Mouse (Mus musculus) ES-CJ7 (cell line): Measurements from ENCODE around the gene Hist1h2bk.

Experiments used
- DNase-seq: peaks from one replicate; pipeline ENCODE4 v3.0.0; 2011; ENCODE audit warnings: low read depth, low spot score

The Hist1h2bk gene

DNA sequence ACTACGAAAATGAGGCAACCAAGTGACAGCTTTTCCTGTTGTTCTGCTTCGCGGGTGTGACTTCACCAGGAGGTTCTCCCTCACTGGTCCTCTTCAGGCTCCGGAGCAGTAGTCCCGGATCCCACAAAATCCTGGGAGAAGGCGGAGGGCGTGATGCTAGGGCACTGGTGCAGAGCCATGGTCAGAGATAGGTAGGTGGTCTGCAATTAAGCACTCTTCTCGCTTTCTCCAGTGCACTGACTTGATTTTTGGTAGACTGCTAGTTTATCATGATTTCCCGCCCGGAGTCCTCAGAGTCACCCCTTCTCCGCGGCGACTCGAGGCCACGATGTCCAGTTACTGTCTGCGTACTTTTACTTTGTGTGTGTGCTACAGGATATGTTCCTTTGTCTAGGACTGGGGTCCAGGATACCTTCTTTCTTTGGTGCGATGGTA lies 21.2 kb upstream of the Hist1h2bk start:
- no peak for DNase-seq

DNA sequence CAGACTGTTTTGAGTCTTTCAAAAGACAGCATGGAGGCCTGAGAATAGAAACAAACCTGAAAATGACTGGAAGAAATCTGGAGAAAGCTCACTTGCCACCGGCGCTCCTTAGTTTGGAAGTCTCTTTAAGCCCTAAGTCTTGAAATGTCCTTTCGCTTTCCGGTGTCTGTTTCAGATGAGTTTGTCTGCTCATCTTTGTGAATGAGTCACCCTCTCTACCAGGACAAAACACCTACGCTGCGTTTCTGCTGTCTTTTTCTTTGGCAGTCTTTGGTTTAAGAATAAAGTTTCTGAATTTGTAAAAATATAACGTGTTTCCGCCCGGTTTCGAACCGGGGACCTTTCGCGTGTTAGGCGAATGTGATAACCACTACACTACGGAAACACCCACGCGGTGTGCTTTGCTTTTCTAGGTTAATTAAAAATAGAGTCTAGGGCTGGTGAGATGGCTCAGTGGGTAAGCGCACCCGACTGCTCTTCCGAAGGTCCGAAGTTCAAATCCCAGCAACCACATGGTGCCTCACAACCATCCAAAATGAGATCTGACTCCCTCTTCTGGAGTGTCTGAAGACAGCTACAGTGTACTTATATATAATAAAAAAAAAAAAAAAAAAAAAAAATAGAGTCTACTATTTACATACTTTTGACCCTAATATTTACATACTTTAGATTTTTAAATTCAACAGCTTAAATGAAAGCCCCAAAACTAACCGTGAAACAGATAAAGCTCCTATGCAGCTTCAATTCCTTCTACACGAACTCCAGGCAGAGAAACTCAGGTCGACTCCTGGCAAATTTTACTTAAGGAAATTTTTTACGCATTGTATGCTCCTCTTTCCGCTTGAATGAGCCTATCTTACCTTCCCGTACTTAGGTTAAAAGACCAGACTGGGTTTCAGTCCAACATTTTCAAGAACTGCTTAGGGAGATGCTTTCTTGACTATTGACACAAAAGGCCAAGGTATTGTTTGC lies 19.9 kb upstream of the Hist1h2bk start:
- DNase-seq, result peak; percentile 91

DNA sequence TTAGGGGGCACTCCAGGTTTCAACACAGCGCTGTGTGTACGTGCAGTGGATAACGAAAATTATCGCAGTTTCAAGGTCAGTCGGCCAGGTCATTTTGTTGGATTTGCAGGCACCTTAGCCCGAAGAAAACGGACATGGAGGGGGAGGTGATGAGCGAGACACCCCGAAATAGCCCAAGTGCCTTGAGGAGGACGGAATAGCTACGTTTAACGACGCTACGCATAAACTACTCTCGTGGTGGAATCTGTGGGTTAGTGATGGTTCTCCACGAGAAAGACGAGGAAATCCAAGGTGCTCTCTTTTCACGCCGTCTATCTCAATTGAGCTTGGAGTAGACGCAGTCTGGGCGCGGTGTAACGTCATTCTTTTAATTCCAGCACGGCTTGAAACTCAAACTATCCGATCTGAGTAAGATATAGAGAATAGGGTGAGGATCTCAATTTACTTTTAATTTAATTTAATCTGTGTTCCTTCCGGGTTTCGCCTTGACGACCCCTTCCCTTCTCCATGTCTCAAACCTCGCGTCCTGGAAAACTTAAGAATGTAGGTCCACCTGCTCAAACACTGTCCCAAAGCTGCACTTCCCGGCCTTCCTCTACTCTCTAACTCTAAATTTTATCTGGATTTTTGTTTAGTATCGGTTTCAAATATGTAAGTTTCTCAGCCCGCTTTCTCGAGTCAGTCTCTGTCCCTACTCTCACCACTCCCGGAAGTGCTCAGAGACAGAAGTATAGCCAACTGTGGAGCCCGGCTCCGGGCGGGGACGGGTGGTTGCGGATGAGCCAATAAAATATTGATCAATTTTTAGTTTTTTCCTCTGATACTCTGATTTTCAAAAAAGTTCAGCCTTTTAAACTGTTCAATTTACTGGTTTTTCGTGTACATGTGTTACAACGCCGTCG lies 15.5 kb upstream of the Hist1h2bk start:
- DNase-seq, result no peak

DNA sequence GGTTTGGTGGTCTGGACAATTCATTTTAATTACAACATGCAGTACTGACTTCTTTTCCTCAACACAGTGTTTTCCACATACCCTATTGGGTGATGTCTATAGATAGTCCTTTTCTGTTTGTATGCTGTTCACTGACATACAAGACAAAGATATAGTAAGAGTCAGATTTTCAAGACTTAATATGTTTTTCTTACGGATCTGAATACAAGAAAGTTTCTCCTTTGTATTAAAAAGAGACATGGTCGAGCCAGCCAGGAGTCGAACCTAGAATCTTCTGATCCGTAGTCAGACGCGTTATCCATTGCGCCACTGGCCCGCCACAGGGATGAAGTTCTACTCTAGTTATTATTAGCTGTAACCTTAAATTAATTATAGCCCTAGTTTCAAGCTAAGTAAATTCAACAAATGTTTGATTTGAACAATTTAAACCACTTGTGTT lies 14.8 kb upstream of the Hist1h2bk start:
- peak; percentile 75 for DNase-seq

DNA sequence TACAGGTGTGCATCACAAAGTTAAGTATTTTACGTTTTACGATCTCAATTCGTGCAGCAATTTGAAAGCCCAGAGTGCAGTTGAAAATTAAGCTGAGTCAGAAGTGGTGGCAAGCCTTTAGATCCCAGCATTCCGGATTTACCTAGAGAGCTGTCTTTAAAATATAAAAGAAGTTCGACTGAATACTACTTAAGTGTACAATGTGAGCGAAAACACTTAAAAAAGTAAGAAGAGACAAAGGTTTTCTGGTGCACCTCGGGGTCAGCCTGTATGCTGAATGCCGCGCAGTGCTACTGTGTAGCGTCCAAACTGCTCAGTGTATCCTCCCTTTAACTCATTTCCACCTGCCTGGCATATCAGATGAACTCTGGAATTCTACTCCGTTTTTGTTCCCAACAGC lies 14.1 kb upstream of the Hist1h2bk start:
- DNase-seq, result no peak

DNA sequence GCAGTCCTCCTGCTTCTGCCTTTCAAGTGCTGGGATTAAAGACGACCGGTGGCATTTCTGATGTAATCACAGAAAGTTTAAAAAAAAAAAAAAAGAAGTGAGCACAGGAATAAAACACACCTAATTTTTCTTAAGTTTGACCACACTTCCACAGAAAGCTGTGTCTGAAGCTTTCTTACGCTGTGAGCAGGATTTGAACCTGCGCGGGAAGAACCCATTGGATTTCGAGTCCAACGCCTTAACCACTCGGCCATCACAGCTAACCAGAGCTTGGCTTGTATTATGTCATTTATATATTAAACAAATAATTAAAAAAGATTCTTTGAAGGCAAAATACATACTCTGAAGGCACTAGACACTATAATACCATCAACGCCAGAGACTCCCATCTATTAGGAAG lies 13.4 kb upstream of the Hist1h2bk start:
- DNase-seq, result peak; percentile 95

DNA sequence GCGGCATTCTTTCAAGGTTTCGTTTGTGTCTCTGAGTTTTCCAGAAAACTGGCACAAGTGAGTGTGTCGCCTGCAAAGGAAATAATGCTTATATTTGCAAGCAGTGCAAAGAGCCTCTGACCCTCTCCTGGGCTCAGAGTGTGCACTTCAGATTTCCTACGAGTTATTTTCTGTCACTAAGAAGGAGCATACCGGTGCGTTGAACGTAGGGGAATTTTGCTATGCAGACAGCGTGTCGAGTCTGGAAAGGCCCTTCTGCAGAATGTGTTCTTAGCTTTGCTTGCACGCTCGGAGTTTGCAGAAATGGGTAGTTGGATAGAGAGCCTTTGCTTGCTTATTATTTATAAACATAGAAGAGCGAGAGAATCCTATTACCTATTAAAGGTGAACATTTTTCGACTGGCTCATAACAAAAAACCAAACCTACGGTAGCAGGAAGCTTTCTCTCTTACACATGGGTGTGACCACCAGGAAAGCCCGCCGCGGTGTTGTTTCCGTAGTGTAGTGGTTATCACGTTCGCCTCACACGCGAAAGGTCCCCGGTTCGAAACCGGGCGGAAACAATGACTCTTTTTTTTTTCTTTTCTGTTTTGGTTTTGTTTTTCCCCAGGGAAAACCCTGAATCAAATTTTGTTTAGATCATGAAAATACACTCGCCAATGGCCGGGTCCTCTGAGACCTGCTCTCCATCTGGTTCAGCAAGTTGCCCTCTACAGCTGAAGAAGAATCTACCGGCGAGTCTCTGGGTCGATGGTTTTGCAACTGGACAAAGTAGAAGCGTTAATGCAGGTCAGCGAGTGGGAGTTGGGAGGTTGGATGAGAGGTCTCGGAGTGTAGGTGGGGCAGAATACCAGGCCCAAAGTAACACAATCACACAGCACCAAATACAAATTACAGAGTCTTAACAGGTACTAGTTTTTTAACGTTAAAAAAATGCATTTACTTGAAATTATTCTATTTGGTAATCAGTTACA lies 9.3 kb upstream of the Hist1h2bk start:
- peak; percentile 78 for DNase-seq

DNA sequence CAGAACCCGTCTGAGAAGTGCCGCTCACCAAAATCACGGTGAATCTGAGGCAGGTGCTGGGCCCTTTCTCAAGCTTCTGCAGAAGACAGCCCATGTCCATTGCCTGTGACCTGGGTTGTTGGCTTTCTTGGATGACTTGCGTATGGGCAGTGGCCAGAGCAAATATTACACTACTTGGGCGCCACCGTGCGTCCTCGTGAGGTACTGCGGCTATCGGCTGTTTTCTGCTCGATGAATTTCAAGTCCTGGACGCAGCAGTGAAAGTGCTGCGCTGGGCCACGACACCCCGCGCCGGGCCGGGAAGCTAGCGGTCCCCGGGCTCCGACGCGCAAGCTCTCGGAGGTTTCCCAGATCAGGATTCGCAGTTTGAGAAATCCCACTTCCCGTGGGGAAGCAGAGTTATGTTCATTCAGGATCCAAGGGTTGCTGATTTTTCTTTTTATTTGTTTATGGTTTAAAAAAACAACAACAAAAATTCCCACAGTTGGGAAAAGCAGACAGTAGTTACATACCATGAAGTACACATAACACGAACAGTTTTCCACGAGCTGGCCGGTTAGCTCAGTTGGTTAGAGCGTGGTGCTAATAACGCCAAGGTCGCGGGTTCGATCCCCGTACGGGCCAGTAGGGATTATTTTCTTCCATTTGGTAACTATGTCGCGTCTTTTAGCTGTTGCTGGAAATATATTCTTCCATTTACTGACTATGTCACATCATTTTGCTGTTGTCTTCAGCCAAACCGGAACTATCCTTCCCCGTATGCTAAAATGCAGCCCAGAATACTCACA lies 6.8 kb upstream of the Hist1h2bk start:
- DNase-seq, result peak; percentile 95

DNA sequence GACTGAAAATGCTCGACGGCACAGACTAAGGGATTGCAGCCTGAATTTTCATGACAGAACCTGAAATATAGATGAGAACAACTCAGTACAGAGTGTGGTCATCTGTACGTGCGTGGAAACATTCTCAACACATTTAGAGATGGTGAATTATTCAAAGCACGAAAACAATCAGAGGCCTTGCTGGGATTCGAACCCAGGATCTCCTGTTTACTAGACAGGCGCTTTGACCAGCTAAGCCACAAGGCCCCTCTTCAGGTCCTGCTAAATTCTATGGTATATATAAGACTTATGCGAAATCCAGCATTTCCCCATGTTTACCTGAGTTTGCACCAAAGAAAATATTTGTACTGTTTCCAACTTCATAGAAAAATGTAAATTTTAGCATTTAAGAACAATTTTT lies 5.7 kb upstream of the Hist1h2bk start:
- DNase-seq, result peak; percentile 86

DNA sequence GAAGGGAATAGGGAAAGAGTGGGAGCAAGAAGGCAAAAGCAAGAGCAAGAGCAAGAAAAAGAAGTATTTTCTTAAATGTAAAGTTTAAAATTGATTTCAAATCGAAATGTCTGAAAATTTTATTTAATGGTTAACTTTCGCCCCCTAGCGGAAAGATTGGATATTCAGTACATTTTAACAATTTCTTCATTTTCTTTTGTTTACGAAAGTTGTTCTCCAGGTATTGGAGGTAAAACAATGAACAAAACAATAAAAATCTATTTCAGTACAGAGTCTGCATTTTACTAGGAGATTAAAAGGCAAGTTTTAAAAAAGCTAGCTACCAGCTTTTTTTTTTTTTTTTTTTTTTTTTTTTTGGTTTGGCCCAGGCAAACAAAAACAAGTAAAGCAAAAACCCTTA lies 5.2 kb upstream of the Hist1h2bk start:
- no peak for DNase-seq

DNA sequence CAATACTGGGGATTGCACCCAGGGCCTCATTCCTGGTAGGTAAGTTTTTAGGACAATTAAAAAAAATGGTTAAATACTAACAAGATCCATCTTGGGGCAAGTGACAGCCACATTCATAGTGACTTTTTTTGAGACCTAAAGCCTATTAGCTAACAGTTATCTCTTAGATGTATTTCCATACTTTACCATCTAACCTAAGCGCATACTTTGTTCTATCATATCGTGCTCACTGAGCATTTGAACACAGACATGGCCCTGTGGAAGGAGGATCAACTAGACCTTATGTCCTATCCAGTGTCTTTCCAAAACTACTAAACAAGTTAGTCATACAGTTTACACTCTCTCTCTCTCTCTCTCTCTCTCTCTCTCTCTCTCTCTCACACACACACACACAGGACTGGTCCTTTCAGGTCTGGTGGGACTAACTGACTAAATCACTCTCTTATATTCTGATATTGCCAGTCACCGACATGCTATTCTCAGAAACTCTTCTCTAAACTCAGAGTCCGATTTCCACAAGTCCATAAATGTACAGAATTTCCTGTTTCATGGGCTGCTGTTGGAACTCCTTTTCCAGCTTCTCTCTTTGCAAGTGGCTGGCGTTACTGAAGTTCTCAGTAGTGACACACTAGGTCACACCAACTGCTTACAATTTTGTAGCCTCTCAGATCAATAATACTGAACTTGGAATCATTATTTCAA lies 1.8 kb upstream of the Hist1h2bk start:
- DNase-seq, result peak; percentile 27

DNA sequence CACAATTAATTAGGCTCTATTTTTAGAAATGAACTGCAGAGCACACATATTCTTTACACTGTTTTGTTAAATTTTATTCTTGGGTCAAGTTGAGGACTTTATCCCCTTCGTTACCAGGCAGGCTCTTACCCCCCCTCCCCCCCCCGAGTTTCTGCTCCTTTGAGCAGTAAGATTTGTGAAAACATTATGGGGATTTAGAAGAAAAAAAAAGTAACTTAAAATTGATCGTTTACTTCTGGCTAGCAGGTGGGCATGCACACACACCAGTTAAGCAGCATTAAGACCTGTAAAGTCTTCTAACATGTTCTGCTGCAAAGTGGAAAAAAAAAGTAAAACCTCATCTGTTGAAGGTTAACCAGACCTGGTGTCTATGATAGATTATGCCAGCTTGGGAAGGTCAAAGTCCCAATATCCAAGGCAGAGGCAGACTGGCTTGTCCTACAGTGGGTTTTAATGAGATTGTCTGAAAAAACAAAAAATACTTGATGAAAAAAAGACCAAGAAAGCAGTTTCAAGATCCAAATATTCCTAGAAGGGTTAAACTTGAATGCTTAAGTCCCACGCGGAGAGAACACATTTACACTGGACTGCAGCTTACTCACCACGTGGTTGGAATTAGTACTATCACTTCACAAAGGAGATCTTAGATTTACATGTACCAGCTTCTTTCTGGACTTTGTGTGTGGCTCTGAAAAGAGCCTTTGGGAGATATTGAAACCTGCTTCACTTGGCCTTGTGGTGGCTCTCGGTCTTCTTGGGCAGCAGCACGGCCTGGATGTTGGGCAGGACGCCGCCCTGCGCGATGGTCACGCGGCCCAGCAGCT lies 1.0 kb upstream of the Hist1h2bk start:
- DNase-seq, result peak; percentile 65

DNA sequence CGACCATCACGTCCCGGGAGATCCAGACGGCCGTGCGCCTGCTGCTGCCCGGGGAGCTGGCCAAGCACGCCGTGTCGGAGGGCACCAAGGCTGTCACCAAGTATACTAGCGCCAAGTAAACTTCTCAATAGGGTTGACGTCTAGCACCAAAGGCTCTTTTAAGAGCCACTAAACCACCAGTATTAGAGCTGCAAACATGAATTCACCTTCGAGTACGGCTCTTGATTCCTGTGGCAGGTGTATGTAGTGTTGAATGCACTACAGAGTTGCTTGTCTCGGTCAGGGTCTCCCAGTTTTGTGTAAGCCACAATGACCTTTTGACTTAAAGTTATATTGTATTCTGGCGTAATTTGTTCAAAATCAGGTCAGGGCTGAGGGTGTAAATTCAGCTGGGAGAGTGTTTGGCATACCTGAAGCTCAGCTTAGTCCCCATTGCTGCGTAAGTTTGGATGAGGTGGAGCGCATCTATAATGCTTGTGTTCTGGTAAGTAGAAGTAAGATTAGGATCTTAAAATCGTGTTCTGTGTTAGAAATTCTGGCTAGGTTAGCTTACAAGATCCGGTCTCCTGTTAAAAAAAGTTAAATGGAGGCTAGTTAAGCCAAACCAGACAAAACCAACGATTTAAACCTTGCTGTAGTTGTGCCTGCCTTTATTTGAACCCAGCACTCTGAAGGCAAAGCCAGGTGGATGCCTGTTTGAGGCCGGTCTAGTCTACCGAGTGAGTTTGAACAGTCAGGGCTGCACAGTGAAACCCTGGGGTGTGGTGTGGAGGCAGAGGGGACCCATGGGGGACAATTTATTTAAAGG lies 683 bp downstream of the Hist1h2bk start:
- peak; percentile 82 for DNase-seq

DNA sequence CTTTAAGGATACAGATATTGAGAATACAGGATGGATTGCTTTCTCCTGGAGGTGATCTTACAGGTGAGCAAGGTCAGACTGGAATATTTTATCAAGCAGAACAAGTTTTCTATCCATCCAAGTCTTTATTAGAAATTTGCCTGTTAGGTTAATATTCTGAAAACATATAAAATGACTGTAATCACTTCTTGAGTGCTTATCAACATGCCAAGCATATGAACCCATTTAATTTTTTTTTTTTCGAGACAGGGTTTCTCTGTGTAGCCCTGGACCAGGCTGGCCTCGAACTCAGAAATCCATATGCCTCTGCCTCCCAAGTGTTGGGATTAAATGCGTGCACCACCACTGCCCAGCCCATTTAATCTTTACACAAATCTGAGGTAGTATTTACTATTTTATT lies 1.3 kb downstream of the Hist1h2bk start:
- no peak for DNase-seq

DNA sequence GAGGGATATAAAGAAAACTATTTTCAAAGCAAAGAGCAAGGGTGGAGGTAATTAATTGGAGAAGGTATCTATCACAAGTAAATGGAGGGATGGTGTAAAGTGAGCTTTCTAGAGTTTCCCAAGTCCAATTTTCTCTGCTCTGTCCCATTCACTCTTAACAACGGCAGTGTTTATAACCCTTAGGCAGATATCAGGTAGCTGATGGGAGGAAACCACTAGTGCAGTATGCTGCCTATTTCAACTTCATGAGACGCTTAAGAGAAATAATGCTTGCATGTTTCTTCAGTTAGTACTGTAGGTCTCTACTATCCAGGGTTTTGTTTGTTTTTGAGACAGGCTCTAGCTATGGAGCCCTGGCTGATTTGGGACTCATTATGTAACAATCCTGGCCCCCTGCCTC lies 1.7 kb downstream of the Hist1h2bk start:
- no peak for DNase-seq

DNA sequence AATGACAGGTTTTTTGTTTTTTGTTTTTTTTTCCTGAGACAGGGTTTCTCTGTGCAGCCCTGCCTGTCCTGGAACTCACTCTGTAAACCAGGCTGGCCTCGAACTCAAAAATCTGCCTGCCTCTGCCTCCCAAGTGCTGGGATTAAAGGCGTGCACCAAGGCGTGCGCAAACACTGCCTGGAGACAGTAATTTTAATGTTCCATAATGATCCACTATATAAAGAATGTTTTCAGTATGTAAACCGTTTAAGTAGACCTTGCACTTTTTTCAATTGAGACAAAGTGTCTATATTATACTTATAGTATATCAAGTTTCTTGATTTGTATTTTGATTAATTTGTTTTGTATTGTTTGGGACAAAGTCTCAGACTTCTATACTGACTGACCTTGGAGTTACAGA lies 3.7 kb downstream of the Hist1h2bk start:
- no peak for DNase-seq

DNA sequence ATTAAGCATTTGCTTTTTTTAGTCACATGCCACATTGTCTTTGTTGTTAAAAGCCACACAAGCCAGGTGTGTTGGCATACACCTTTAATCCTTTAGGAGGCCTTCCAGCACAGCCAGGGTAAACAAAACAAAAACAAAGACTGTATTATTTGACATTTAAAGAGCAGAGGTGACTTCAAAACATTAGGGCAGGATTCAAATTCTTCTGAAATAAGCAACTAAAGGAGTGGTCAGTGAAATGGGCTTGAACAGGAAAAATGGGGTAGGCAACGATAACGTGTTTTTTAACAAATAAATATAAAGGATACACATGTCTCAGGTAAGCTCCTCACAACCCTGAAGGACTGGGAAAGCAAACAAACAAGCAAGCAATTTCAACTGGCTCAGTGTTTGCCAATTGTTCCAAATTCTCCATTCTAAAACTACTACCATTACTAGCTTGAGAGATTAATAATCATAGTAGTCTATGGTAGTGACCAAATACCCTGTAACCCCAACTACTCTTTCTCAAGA lies 4.3 kb downstream of the Hist1h2bk start:
- peak; percentile 58 for DNase-seq
